Mouse (Mus musculus): ENCODE results near the gene Ermap. TPM values are rescaled to one million over a fixed set of nuclear protein-coding genes. Genes with fewer than 3 reads are reported as not detected.

Gene Ermap
- polyA plus RNA-seq (2021; fragmentation: Nextera tagmentation), result 0.09 and 0.14 TPM in 2 replicates
- long read RNA-seq, experiment 1, result 0 reads
- long read RNA-seq, experiment 2, partial matches to known transcripts, result 2 of 2 reads
- long read RNA-seq, experiment 2, other reads (novel, unspliced or antisense), result 0 of 2 reads

GRCm38 (mm10) chr4:119189864-119190263, at the start of gene Ermap:
Gene Ermap, minus strand, starts transcription at chr4:119190011.

GRCm38 (mm10) chr4:119232410-119233255, 42.8 kb upstream of the Ermap start, which contains the start of the genes AU022252 and P3h1:
Gene AU022252, minus strand, starts transcription at chr4:119232712.
Gene P3h1, plus strand, starts transcription at chr4:119232915.

GRCm38 (mm10) chr4:119218169-119218568, 28.4 kb upstream of the Ermap start, which contains the start of gene Tmem269:
Gene Tmem269, minus strand, starts transcription at chr4:119218217.

GRCm38 (mm10) chr4:119194909-119195581, 5.2 kb upstream of the Ermap start, which contains the start of gene Svbp:
Gene Svbp, plus strand, starts transcription at chr4:119195306.

GRCm38 (mm10) chr4:119173851-119174453, 15.9 kb downstream of the Ermap start, which contains the start of gene Zfp691:
Gene Zfp691, minus strand, starts transcription at chr4:119174195.

Small RNAs within 50 kb of the gene (microRNA-seq; reads per million reads assigned to microRNA genes)
- gene Mir1957a, result not detected

Other genes starting within 250 kb of the Ermap start
- 0.05 TPM in 1 of 2 replicates, not detected in the other for gene Lao1, start 228.4 kb downstream of the Ermap start, polyA plus RNA-seq (2021; fragmentation: Nextera tagmentation)
- 18.5 and 19.3 TPM in 2 replicates for gene Slc2a1, start 81.3 kb downstream of the Ermap start, polyA plus RNA-seq (2021; fragmentation: Nextera tagmentation)
- gene Zfp691, start 15.8 kb downstream of the Ermap start, polyA plus RNA-seq (2021; fragmentation: Nextera tagmentation), result 11.2 and 12.6 TPM in 2 replicates
- gene Svbp, start 5.3 kb upstream of the Ermap start, polyA plus RNA-seq (2021; fragmentation: Nextera tagmentation), result 79.2 and 79.8 TPM in 2 replicates
- gene Tmem269, start 28.2 kb upstream of the Ermap start, polyA plus RNA-seq (2021; fragmentation: Nextera tagmentation), result 0.35 and 0.48 TPM in 2 replicates
- 20.0 and 20.8 TPM in 2 replicates for gene AU022252, start 42.7 kb upstream of the Ermap start, polyA plus RNA-seq (2021; fragmentation: Nextera tagmentation)
- gene P3h1, start 42.9 kb upstream of the Ermap start, polyA plus RNA-seq (2021; fragmentation: Nextera tagmentation), result 2.9 and 4.8 TPM in 2 replicates
- gene Cldn19, start 65.4 kb upstream of the Ermap start, polyA plus RNA-seq (2021; fragmentation: Nextera tagmentation), result 1.0 and 1.2 TPM in 2 replicates
- 74.6 and 93.9 TPM in 2 replicates for gene Ybx1, start 104.6 kb upstream of the Ermap start, polyA plus RNA-seq (2021; fragmentation: Nextera tagmentation)
- 30.2 and 32.6 TPM in 2 replicates for gene Ppih, start 130.5 kb upstream of the Ermap start, polyA plus RNA-seq (2021; fragmentation: Nextera tagmentation)
- gene Ccdc30, start 225.5 kb upstream of the Ermap start, polyA plus RNA-seq (2021; fragmentation: Nextera tagmentation), result 12.6 and 14.4 TPM in 2 replicates
- gene Ppcs, start 232.4 kb upstream of the Ermap start, polyA plus RNA-seq (2021; fragmentation: Nextera tagmentation), result 15.0 and 19.0 TPM in 2 replicates
- 0.40 and 0.59 TPM in 2 replicates for gene Zmynd12, start 232.8 kb upstream of the Ermap start, polyA plus RNA-seq (2021; fragmentation: Nextera tagmentation)